Comparison of ENCODE assay signal across 19 mouse cellular contexts in genomic region chr1:36246688-36247087, GRCm38 (mm10).
"Had no signal": no experiment of that assay in that cellular context is flagged by ENCODE, and none has a peak within 500 bp of the region (broad histone marks: within the 10 kb centered on the region; RNA-seq: fewer than 3 reads in every experiment).

No protein-coding gene starts in this region.

- DNase-seq: kidney, adult 2 months; kidney, postnatal 25 days; layer of hippocampus, adult 9-11 months; layer of hippocampus, postnatal 36 days; liver, embryonic 13.5 days; lung, adult 2 months; right cerebral cortex, postnatal 14 days; right cerebral cortex, postnatal 4 days; thymus, adult 2 months; thymus, postnatal 14 days; thymus, postnatal 4 days had no signal

- H3K27ac ChIP-seq: kidney, postnatal 0 days; layer of hippocampus, adult 2 months; left cerebral cortex, adult 2 months; liver, embryonic 13.5 days; macrophage; midbrain, embryonic 10.5 days; stomach, postnatal 0 days had no signal

- H3K9ac ChIP-seq: liver, embryonic 13.5 days had no signal

- H3K27me3 ChIP-seq: liver, embryonic 13.5 days; megakaryocyte, embryonic 14.5 days had no signal

- H3K4me2 ChIP-seq: liver, embryonic 13.5 days had no signal

- ATAC-seq: midbrain, embryonic 16.5 days had no signal

- H3K9me3 ChIP-seq: liver, embryonic 13.5 days; megakaryocyte, embryonic 14.5 days; midbrain, embryonic 10.5 days had no signal

- H3K36me3 ChIP-seq: liver, embryonic 13.5 days had no signal

- H3K4me3 ChIP-seq: layer of hippocampus, adult 2 months; left cerebral cortex, adult 2 months; liver, embryonic 13.5 days; megakaryocyte, embryonic 14.5 days; midbrain, embryonic 10.5 days had no signal
